Mouse (Mus musculus): ENCODE measurements around the gene Gm20388. TPM values are rescaled to one million over a fixed set of nuclear protein-coding genes. Genes with fewer than 3 reads are reported as not detected.

The Gm20388 gene
- polyA plus RNA-seq, 1 experiment from 2014 or later = not detected

DNA sequence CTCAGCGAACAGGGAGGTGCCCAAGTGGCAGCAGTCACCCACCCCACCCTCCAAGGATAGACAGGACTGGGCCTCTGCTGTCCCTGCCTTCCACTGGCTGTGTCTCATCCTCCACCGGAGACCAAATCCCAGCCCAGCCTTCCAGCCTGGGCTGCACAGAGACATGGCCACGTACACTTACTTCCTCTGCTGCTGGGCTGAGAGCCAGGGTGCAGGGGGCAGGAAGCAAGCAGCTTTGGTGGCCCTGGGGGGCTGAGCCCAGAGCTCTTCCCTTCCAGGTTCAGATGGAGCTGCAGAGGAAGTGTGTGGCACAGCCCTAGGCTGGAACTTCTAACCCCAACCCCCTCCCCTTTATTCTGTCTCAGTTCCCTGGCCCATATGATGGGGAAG, 2420.5 kb downstream of the Gm20388 start:
- Histone ChIP-seq H3K36me3 (ENCODE audit: control insufficient read depth, insufficient read depth, low read length) (peaks cover 63% of the 10 kb centered on the region), H3K27me3 (ENCODE audit: control insufficient read depth, insufficient read depth, low read length) (no peaks in the 10 kb centered on the region), H3K27ac (replicated peaks in 1 of 2; ENCODE audit: control insufficient read depth in 1 of 2, insufficient read depth in 1 of 2, low read depth in 2 of 2, low read length in 2 of 2) (peak overlapping the region; percentile 72 to 75), H3K9me3 (ENCODE audit: control insufficient read depth, low read length) (no peaks in the 10 kb centered on the region), H3K4me1 (ENCODE audit: control insufficient read depth in 2 of 2, insufficient read depth in 2 of 2, low read length in 2 of 2) (peaks cover 39 to 53% of the 10 kb centered on the region in 2 experiments), H3K4me2 (ENCODE audit: low read length) (no peak overlapping the region), H3K9ac (ENCODE audit: low read length) (peak overlapping the region; percentile 58; the same call in 1 of the 2 replicates), H3K4me3 (ENCODE audit: control insufficient read depth in 1 of 2, insufficient read depth in 1 of 2, low read depth in 1 of 2, low read length in 2 of 2) (no peak overlapping the region)
- 0 out of 2 replicates have a peak, but pooled peaks have one; percentile 22 for ATAC-seq (ENCODE audit: insufficient number of reproducible peaks, insufficient read depth, low FRiP score, low read depth)
- 44% methylated on average over 3 of the region's 3 CpGs for WGBS

DNA sequence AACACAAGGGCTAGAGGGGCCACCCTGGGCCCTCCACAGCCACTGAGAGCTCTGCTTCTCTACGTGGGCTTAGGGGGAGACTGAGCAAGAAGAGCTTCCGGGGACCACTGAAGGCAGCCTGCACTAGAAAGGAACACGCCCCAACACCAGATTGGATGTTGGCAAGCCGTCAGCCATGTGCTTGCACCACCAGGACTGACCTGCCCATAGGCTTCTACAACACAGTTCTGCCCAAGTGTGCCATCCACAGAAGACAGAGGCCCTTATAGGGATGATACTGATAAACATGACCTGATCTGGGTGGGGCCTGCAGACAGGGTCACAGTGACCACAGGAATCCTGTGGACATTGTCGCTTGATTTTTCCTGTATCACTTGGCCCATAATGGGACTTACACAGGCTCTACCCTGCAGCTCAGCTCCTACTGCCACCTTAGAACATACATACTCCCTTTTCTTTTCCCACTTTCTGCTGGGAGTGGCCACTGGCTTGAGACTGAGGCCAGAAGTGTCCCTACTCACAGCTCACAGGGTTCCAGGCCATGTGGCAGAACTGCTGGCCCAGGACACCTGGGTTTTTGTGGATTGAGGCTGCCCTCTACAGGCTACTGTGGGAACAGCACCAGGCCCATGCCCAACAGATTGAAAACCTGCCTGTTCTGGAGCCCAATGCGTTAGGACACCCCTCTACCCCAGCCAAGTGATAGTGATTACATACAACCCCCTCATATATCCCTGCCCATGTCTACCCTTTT, 2422.3 kb downstream of the Gm20388 start:
- no peak overlapping the region for H3K4me3 ChIP-seq (ENCODE audit: control insufficient read depth in 1 of 2, insufficient read depth in 1 of 2, low read depth in 1 of 2, low read length in 2 of 2)
- WGBS = 68% methylated on average over 6 of the region's 6 CpGs
- no peak overlapping the region for H3K9ac ChIP-seq (ENCODE audit: low read length)
- no peak overlapping the region for H3K4me2 ChIP-seq (ENCODE audit: low read length)
- no peaks in the 10 kb centered on the region for H3K9me3 ChIP-seq (ENCODE audit: control insufficient read depth, low read length)
- peaks cover 73% of the 10 kb centered on the region for H3K36me3 ChIP-seq (ENCODE audit: control insufficient read depth, insufficient read depth, low read length)
- no peaks in the 10 kb centered on the region for H3K27me3 ChIP-seq (ENCODE audit: control insufficient read depth, insufficient read depth, low read length)
- H3K27ac ChIP-seq (replicated peaks in 1 of 2; ENCODE audit: control insufficient read depth in 1 of 2, insufficient read depth in 1 of 2, low read depth in 2 of 2, low read length in 2 of 2) = peak overlapping the region in 1 of 2 experiments; percentile 19; a peak in 1 of 4 replicates
- ATAC-seq (ENCODE audit: insufficient number of reproducible peaks, insufficient read depth, low FRiP score, low read depth) = no peak
- H3K4me1 ChIP-seq (ENCODE audit: control insufficient read depth in 2 of 2, insufficient read depth in 2 of 2, low read length in 2 of 2) = peaks cover 30 to 44% of the 10 kb centered on the region in 2 experiments

DNA sequence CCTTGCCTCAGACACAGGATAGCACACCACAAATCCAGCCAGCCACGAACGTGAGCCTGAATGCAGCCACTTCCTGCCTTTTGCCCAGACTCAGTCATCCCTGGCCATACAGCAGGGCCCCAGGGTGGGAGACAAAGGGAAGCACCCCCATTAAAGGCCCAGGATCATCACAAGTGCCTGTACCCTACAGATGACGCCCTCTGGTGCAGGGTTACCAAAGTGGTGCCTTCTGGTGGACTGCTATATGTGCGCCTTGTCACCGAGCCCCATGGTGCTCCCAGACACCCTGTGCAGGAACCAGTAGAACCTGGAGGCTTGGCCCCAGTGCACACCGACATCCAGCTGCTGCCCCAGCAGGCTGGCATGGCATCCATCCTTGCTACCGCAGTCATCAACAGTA, 2422.9 kb downstream of the Gm20388 start:
- Histone ChIP-seq H3K36me3 (ENCODE audit: control insufficient read depth, insufficient read depth, low read length) (peaks cover 75% of the 10 kb centered on the region), H3K4me2 (ENCODE audit: low read length) (no peak overlapping the region), H3K4me1 (ENCODE audit: control insufficient read depth in 2 of 2, insufficient read depth in 2 of 2, low read length in 2 of 2) (peaks cover 30 to 38% of the 10 kb centered on the region in 2 experiments), H3K4me3 (ENCODE audit: control insufficient read depth in 1 of 2, insufficient read depth in 1 of 2, low read depth in 1 of 2, low read length in 2 of 2) (no peak overlapping the region), H3K27ac (replicated peaks in 1 of 2; ENCODE audit: control insufficient read depth in 1 of 2, insufficient read depth in 1 of 2, low read depth in 2 of 2, low read length in 2 of 2) (no peak overlapping the region), H3K27me3 (ENCODE audit: control insufficient read depth, insufficient read depth, low read length) (no peaks in the 10 kb centered on the region), H3K9me3 (ENCODE audit: control insufficient read depth, low read length) (no peaks in the 10 kb centered on the region), H3K9ac (ENCODE audit: low read length) (no peak overlapping the region)
- ATAC-seq (ENCODE audit: insufficient number of reproducible peaks, insufficient read depth, low FRiP score, low read depth) = no peak
- 92% methylated on average over 7 of the region's 7 CpGs for WGBS

DNA sequence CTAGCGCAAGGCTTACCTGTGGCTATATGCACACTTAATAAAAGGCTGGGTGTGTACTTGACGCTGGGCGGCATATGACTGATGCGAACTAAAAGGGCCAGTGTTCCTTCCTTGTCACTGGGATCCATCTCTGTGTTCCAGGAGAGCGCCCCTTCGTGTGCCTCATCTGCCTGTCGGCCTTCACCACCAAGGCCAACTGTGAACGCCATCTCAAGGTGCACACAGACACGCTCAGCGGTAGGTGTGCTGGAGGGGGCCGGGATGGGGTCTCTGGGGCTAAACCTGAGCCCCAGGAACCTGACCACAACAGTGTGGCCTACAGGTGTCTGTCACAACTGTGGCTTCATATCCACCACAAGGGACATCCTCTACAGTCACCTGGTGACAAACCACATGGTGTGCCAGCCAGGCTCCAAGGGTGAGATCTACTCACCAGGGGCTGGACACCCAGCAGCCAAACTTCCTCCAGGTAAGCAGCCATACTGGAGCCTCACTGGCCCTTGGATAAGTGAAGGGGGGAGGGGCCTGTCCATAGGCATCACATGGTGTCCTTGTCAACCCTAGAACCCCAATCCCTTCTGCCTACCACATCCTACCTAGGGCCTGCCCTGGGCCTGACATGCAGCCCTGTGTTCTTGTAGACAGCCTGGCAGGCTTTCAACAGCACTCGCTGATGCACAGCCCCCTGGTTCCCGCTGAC, 2424.3 kb downstream of the Gm20388 start:
- H3K4me1 ChIP-seq (ENCODE audit: control insufficient read depth in 2 of 2, insufficient read depth in 2 of 2, low read length in 2 of 2) = peaks cover 18 to 24% of the 10 kb centered on the region in 2 experiments
- H3K4me2 ChIP-seq (ENCODE audit: low read length) = no peak overlapping the region
- WGBS = 90% methylated on average over 13 of the region's 13 CpGs
- H3K36me3 ChIP-seq (ENCODE audit: control insufficient read depth, insufficient read depth, low read length) = peaks cover 80% of the 10 kb centered on the region
- no peak overlapping the region for H3K9ac ChIP-seq (ENCODE audit: low read length)
- H3K27ac ChIP-seq (replicated peaks in 1 of 2; ENCODE audit: control insufficient read depth in 1 of 2, insufficient read depth in 1 of 2, low read depth in 2 of 2, low read length in 2 of 2) = no peak overlapping the region
- H3K4me3 ChIP-seq (ENCODE audit: control insufficient read depth in 1 of 2, insufficient read depth in 1 of 2, low read depth in 1 of 2, low read length in 2 of 2) = no peak overlapping the region
- ATAC-seq (ENCODE audit: insufficient number of reproducible peaks, insufficient read depth, low FRiP score, low read depth) = no peak
- H3K9me3 ChIP-seq (ENCODE audit: control insufficient read depth, low read length) = no peaks in the 10 kb centered on the region
- no peaks in the 10 kb centered on the region for H3K27me3 ChIP-seq (ENCODE audit: control insufficient read depth, insufficient read depth, low read length)

DNA sequence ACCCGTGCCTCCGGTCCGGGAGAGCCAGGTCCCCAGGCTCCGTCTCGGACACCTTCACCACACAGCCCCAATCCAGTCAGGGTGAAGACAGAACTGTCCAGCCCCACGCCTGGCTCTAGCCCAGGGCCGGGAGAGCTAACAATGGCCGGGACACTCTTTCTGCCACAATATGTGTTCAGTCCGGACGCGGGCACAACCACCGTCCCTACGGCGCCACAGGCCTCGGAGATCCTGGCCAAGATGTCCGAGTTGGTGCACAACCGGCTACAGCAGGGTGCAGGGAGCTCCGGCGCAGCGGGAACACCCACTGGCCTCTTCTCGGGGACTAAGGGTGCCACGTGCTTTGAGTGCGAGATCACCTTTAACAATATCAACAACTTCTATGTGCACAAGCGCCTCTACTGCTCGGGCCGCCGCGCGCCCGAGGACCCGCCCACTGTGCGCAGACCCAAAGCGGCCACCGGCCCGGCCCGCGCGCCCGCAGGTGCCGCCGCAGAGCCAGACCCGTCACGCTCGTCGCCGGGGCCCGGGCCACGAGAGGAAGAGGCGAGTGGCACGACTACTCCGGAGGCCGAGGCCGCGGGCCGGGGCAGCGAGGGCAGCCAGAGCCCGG, 2425.1 kb downstream of the Gm20388 start:
- Histone ChIP-seq H3K4me3 (ENCODE audit: control insufficient read depth in 1 of 2, insufficient read depth in 1 of 2, low read depth in 1 of 2, low read length in 2 of 2) (peak overlapping the region; percentile 37 to 49), H3K27ac (replicated peaks in 1 of 2; ENCODE audit: control insufficient read depth in 1 of 2, insufficient read depth in 1 of 2, low read depth in 2 of 2, low read length in 2 of 2) (no peak overlapping the region)

DNA sequence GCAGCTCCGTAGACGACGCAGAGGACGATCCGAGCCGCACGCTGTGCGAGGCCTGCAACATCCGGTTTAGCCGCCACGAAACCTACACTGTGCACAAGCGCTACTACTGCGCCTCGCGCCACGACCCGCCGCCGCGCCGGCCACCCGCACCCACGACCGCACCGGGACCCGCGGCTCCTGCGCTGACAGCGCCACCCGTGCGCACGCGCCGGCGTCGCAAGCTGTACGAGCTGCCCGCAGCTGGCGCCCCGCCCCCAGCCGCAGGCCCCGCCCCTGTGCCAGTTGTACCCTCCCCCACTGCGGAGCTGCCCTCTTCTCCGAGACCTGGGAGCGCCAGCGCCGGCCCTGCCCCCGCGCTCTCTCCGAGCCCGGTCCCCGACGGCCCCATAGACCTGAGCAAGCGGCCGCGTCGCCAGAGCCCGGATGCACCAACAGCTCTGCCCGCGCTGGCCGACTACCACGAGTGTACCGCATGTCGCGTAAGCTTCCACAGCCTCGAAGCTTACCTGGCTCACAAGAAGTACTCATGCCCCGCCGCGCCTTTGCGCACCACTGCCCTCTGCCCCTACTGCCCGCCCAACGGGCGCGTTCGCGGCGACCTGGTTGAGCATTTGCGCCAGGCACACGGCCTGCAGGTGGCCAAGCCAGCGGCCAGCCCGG, 2425.7 kb downstream of the Gm20388 start:
- no peak overlapping the region for H3K27ac ChIP-seq (replicated peaks in 1 of 2; ENCODE audit: control insufficient read depth in 1 of 2, insufficient read depth in 1 of 2, low read depth in 2 of 2, low read length in 2 of 2)
- no peak for ATAC-seq (ENCODE audit: insufficient number of reproducible peaks, insufficient read depth, low FRiP score, low read depth)
- H3K4me3 ChIP-seq (ENCODE audit: control insufficient read depth in 1 of 2, insufficient read depth in 1 of 2, low read depth in 1 of 2, low read length in 2 of 2) = peak overlapping the region; percentile 37 to 49
- H3K9me3 ChIP-seq (ENCODE audit: control insufficient read depth, low read length) = no peaks in the 10 kb centered on the region
- no peaks in the 10 kb centered on the region for H3K27me3 ChIP-seq (ENCODE audit: control insufficient read depth, insufficient read depth, low read length)
- WGBS = 36% methylated on average over 78 of the region's 81 CpGs
- peak overlapping the region; percentile 69 for H3K4me2 ChIP-seq (ENCODE audit: low read length)
- H3K36me3 ChIP-seq (ENCODE audit: control insufficient read depth, insufficient read depth, low read length) = peaks cover 76% of the 10 kb centered on the region
- peaks cover 4 to 10% of the 10 kb centered on the region in 2 experiments; a peak in 3 of 4 replicates for H3K4me1 ChIP-seq (ENCODE audit: control insufficient read depth in 2 of 2, insufficient read depth in 2 of 2, low read length in 2 of 2)
- peak overlapping the region; percentile 55; the same call in 1 of the 2 replicates for H3K9ac ChIP-seq (ENCODE audit: low read length)

More for the DNA sequence above, 2425.1 kb downstream of the Gm20388 start:
- Histone ChIP-seq H3K9ac (ENCODE audit: low read length) (peak overlapping the region; percentile 55; the same call in 1 of the 2 replicates), H3K4me2 (ENCODE audit: low read length) (peak overlapping the region; percentile 69), H3K9me3 (ENCODE audit: control insufficient read depth, low read length) (no peaks in the 10 kb centered on the region), H3K27me3 (ENCODE audit: control insufficient read depth, insufficient read depth, low read length) (no peaks in the 10 kb centered on the region), H3K4me1 (ENCODE audit: control insufficient read depth in 2 of 2, insufficient read depth in 2 of 2, low read length in 2 of 2) (peaks cover 10 to 16% of the 10 kb centered on the region in 2 experiments), H3K36me3 (ENCODE audit: control insufficient read depth, insufficient read depth, low read length) (peaks cover 76% of the 10 kb centered on the region)
- ATAC-seq (ENCODE audit: insufficient number of reproducible peaks, insufficient read depth, low FRiP score, low read depth) = no peak
- 52% methylated on average over 55 of the region's 57 CpGs for WGBS

DNA sequence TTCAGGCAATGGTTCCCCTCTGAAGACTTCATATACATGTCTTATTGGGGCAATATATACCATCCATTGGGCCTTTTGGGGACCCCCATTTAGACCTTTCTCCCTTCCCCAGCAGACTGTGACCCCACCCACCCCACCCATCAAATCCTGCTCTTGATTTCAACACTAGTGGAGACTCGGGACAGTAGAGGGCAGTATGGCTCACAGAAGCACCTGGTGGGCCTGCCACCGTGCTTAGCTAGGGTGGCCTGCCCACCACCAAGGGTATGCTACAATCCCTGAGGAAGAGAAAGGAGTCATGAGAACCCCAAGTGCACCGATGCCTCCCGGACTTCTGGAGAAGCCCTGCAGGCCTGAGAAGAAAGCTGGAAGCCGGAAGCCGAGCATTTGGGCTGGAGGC, 2428.2 kb downstream of the Gm20388 start:
- Histone ChIP-seq H3K4me2 (ENCODE audit: low read length) (no peak overlapping the region), H3K27ac (replicated peaks in 1 of 2; ENCODE audit: control insufficient read depth in 1 of 2, insufficient read depth in 1 of 2, low read depth in 2 of 2, low read length in 2 of 2) (no peak overlapping the region), H3K27me3 (ENCODE audit: control insufficient read depth, insufficient read depth, low read length) (no peaks in the 10 kb centered on the region), H3K4me3 (ENCODE audit: control insufficient read depth in 1 of 2, insufficient read depth in 1 of 2, low read depth in 1 of 2, low read length in 2 of 2) (no peak overlapping the region), H3K4me1 (ENCODE audit: control insufficient read depth in 2 of 2, insufficient read depth in 2 of 2, low read length in 2 of 2) (peaks cover 17 to 26% of the 10 kb centered on the region in 2 experiments), H3K9ac (ENCODE audit: low read length) (no peak overlapping the region), H3K36me3 (ENCODE audit: control insufficient read depth, insufficient read depth, low read length) (peaks cover 56% of the 10 kb centered on the region), H3K9me3 (ENCODE audit: control insufficient read depth, low read length) (no peaks in the 10 kb centered on the region)
- no peak for ATAC-seq (ENCODE audit: insufficient number of reproducible peaks, insufficient read depth, low FRiP score, low read depth)
- 62% methylated on average over 6 of the region's 6 CpGs for WGBS

Data from heart, embryonic 14.5 days (tissue).